Mouse (Mus musculus) olfactory bulb, adult 2 months (tissue): ENCODE measurements around the gene Sun1.

ENCODE experiments used
- CTCF ChIP-seq: fragments of 200-500 bp; IDR thresholded peaks from 2 replicates; pipeline ENCODE4 v1.5.1; 2012; ENCODE audit warnings: low read depth, mild to moderate bottlenecking, low read length, moderate library complexity; ENCODE audit not compliant: insufficient read depth
- POLR2A ChIP-seq: fragments of 200-500 bp; IDR thresholded peaks from 2 replicates; pipeline ENCODE4 v1.6.1; 2012; ENCODE audit warnings: mild to moderate bottlenecking, low read depth, low read length, moderate library complexity; ENCODE audit not compliant: insufficient read depth

DNA sequence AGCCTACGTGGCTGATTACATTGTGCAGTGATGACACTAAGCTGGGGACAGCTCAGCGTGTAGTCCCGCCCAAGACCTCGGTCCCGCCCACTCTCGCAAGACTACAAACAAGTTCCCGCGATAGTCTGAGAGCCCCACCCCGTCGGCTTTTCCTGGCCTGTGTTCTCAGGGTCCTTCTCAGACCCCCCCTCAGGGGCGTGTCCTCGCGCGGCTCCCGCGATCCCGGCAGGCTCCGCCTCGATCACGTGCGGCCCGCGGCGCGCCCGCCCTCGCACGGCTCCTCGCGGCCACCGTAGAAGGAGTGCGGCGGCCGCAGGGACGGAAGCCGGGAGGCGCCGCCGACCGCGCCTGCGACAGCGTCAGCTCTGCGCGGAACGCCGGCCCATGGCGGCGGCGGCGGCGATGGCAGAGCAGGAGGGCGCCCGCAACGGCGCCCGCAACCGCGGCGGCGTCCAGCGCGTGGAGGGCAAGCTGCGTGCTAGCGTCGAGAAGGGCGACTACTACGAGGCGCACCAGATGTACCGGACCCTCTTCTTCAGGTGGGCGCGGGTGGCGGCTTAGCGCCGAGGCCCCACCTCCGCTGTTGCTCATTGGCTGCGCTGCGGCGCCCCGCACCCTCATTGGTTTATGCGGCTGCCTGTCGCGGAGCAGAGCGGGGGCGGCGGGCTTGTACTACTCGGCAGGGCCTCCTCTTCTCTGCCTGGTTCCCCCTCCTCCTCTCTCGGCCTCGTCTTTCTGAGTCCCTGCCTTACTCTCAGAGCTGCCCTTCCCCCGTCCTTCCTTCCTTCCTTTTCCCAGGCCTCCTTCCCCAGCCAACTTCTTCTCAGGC is 51.9 kb downstream of the Sun1 start, which contains the start of gene Get4:
- TF ChIP-seq CTCF (no peak), POLR2A (peak; percentile 30; the same call in 1 of the 2 replicates)
